Mouse (Mus musculus) MEL (cell line): ENCODE measurements around the gene Edem1. TPM values are rescaled to one million over a fixed set of nuclear protein-coding genes. Genes with fewer than 3 reads are reported as not detected.
"Not testable (repeated sequence)": the region's sequence is repeated elsewhere in the genome, so short reads cannot be mapped to it uniquely, and the experiment has no call there.

Experiments
- DNase-seq: peaks from one replicate; pipeline ENCODE4 v3.0.0; 2011; ENCODE audit warnings: low read depth, low spot score
- H3K27ac ChIP-seq: 2 replicates; pipeline ENCODE4 v1.5.1; 2012; ENCODE audit warnings: low read depth, mild to moderate bottlenecking, control low read depth, low read length, moderate library complexity; ENCODE audit not compliant: control insufficient read depth
- H3K27me3 ChIP-seq, 2 experiments: fragments of 150-350 bp in 1 of 2; sonication (generic) in 1 of 2; 2 replicates each; pipeline ENCODE4 v1.6.1; 2012; ENCODE audit warnings: low read length in 2 of 2, mild to moderate bottlenecking in 2 of 2, improper control_type of control experiment in 1 of 2, moderate library complexity in 1 of 2; ENCODE audit not compliant: insufficient read depth in 2 of 2, control insufficient read depth in 1 of 2
- H3K36me3 ChIP-seq, 2 experiments: 2 replicates each; pipeline ENCODE4 v1.6.1; 2012 to 2014; ENCODE audit warnings: low read length in 2 of 2, improper control_type of control experiment in 1 of 2, inconsistent platforms in 1 of 2, mild to moderate bottlenecking in 1 of 2; ENCODE audit not compliant: insufficient read depth in 2 of 2, control insufficient read depth in 1 of 2
- H3K4me1 ChIP-seq, 2 experiments: fragments of 150-350 bp in 1 of 2; sonication (generic) in 1 of 2; 2 replicates each; pipeline ENCODE4 v1.6.1; 2012; ENCODE audit warnings: low read length in 2 of 2, improper control_type of control experiment in 1 of 2, mild to moderate bottlenecking in 1 of 2; ENCODE audit not compliant: insufficient read depth in 2 of 2, control insufficient read depth in 1 of 2
- H3K4me3 ChIP-seq, 2 experiments: fragments of 150-350 bp in 1 of 2; sonication (generic) in 1 of 2; 2 replicates each; pipeline ENCODE4 v1.5.1; 2012; ENCODE audit warnings: low read depth in 2 of 2, low read length in 2 of 2, mild to moderate bottlenecking in 2 of 2, moderate library complexity in 2 of 2, control low read depth in 1 of 2, improper control_type of control experiment in 1 of 2; ENCODE audit not compliant: control insufficient read depth in 1 of 2, insufficient read depth in 1 of 2
- H3K79me2 ChIP-seq: 2 replicates; pipeline ENCODE4 v1.6.1; 2012; ENCODE audit warnings: mild to moderate bottlenecking, low read length, moderate library complexity; ENCODE audit not compliant: control insufficient read depth, poor library complexity, insufficient read depth
- H3K9ac ChIP-seq: 2 replicates; pipeline ENCODE4 v1.6.1; 2012; ENCODE audit warnings: low read depth, mild to moderate bottlenecking, control low read depth, low read length, moderate library complexity; ENCODE audit not compliant: control insufficient read depth, poor library complexity, severe bottlenecking
- H3K9me3 ChIP-seq: fragments of 150-350 bp; sonication (generic); replicated peaks from 2 replicates; pipeline ENCODE4 v1.6.1; 2012; ENCODE audit warnings: mild to moderate bottlenecking, low read length, improper control_type of control experiment, moderate library complexity; ENCODE audit not compliant: insufficient read depth
- BHLHE40 ChIP-seq: IDR thresholded peaks from 2 replicates; pipeline ENCODE4 v1.6.1; 2012; ENCODE audit warnings: low read depth, mild to moderate bottlenecking, inconsistent platforms, low read length, improper control_type of control experiment, borderline replicate concordance
- CTCF ChIP-seq, 3 experiments: IDR thresholded peaks in 2 of 3; conservative IDR thresholded peaks in 1 of 3; 2 replicates each; pipeline ENCODE4 v1.5.1; 2011 to 2012; ENCODE audit warnings: low read length in 3 of 3, low read depth in 2 of 3, mild to moderate bottlenecking in 2 of 3, improper control_type of control experiment in 1 of 3, inconsistent platforms in 1 of 3, mixed read lengths in 1 of 3, moderate library complexity in 1 of 3; ENCODE audit not compliant: control insufficient read depth in 1 of 3, insufficient read depth in 1 of 3, poor library complexity in 1 of 3, severe bottlenecking in 1 of 3
- E2F4 ChIP-seq: IDR thresholded peaks from 2 replicates; pipeline ENCODE4 v1.6.1; 2011; ENCODE audit warnings: low read depth, low read length, improper control_type of control experiment, borderline replicate concordance
- ELF1 ChIP-seq: IDR thresholded peaks from 2 replicates; pipeline ENCODE4 v1.6.1; 2014; ENCODE audit warnings: low read depth, mild to moderate bottlenecking, inconsistent platforms, low read length, improper control_type of control experiment, moderate library complexity
- ETS1 ChIP-seq: IDR thresholded peaks from 2 replicates; pipeline ENCODE4 v1.6.1; 2012; ENCODE audit warnings: low read depth, mild to moderate bottlenecking, inconsistent platforms, low read length, improper control_type of control experiment, moderate library complexity
- GABPA ChIP-seq: IDR thresholded peaks from 2 replicates; pipeline ENCODE4 v1.6.1; 2012; ENCODE audit warnings: low read depth, mild to moderate bottlenecking, inconsistent platforms, low read length, improper control_type of control experiment, moderate library complexity
- GATA1 ChIP-seq: IDR thresholded peaks from 2 replicates; pipeline ENCODE4 v1.6.1; 2011; ENCODE audit warnings: low read depth, low read length, improper control_type of control experiment
- MAX ChIP-seq: IDR thresholded peaks from 2 replicates; pipeline ENCODE4 v1.6.1; 2011; ENCODE audit warnings: low read length, improper control_type of control experiment
- MEF2A ChIP-seq: IDR thresholded peaks from 2 replicates; pipeline ENCODE4 v1.6.1; 2014; ENCODE audit warnings: low read depth, mild to moderate bottlenecking, inconsistent platforms, low read length, improper control_type of control experiment; ENCODE audit not compliant: poor library complexity, insufficient replicate concordance, severe bottlenecking; ENCODE audit errors: extremely low read depth
- MXI1 ChIP-seq: IDR thresholded peaks from 2 replicates; pipeline ENCODE4 v1.6.1; 2011; ENCODE audit warnings: mild to moderate bottlenecking, low read depth, low read length, improper control_type of control experiment
- MYC ChIP-seq: IDR thresholded peaks from 2 replicates; pipeline ENCODE4 v1.6.1; 2011; ENCODE audit warnings: low read depth, mild to moderate bottlenecking, low read length, improper control_type of control experiment, moderate library complexity
- NRF1 ChIP-seq: IDR thresholded peaks from 2 replicates; pipeline ENCODE4 v1.6.1; 2014; ENCODE audit warnings: low read depth, mild to moderate bottlenecking, inconsistent platforms, low read length, improper control_type of control experiment, moderate library complexity; ENCODE audit not compliant: poor library complexity, insufficient read depth, severe bottlenecking
- POLR2A ChIP-seq, 2 experiments: IDR thresholded peaks; 2 replicates each; pipeline ENCODE4 v1.6.1; 2011 to 2012; ENCODE audit warnings: low read length in 2 of 2, mild to moderate bottlenecking in 2 of 2, control low read depth in 1 of 2, improper control_type of control experiment in 1 of 2, low read depth in 1 of 2, moderate library complexity in 1 of 2; ENCODE audit not compliant: control insufficient read depth in 1 of 2, insufficient read depth in 1 of 2, poor library complexity in 1 of 2
- RAD21 ChIP-seq: IDR thresholded peaks from 2 replicates; pipeline ENCODE4 v1.6.1; 2011; ENCODE audit warnings: mild to moderate bottlenecking, low read depth, low read length, improper control_type of control experiment
- RCOR1 ChIP-seq: IDR thresholded peaks from 2 replicates; pipeline ENCODE4 v1.6.1; 2012; ENCODE audit warnings: low read depth, mild to moderate bottlenecking, inconsistent platforms, low read length, improper control_type of control experiment
- SIN3A ChIP-seq: IDR thresholded peaks from 2 replicates; pipeline ENCODE4 v1.6.1; 2012; ENCODE audit warnings: low read length, improper control_type of control experiment, inconsistent platforms
- TAL1 ChIP-seq: IDR thresholded peaks from 2 replicates; pipeline ENCODE4 v1.6.1; 2012; ENCODE audit warnings: mild to moderate bottlenecking, inconsistent platforms, low read length, moderate library complexity, mixed read lengths
- TBP ChIP-seq: IDR thresholded peaks from 2 replicates; pipeline ENCODE4 v1.8.0; 2011; ENCODE audit warnings: low read depth, low read length, improper control_type of control experiment
- TCF12 ChIP-seq: IDR thresholded peaks from 2 replicates; pipeline ENCODE4 v1.6.1; 2014; ENCODE audit warnings: low read depth, mild to moderate bottlenecking, inconsistent platforms, low read length, improper control_type of control experiment, moderate library complexity
- UBTF ChIP-seq: IDR thresholded peaks from 2 replicates; pipeline ENCODE4 v1.6.1; 2012; ENCODE audit warnings: low read depth, mild to moderate bottlenecking, inconsistent platforms, low read length, improper control_type of control experiment, moderate library complexity, borderline replicate concordance; ENCODE audit not compliant: insufficient read depth
- USF1 ChIP-seq: IDR thresholded peaks from 2 replicates; pipeline ENCODE4 v1.6.1; 2014; ENCODE audit warnings: low read depth, mild to moderate bottlenecking, inconsistent platforms, low read length, improper control_type of control experiment, moderate library complexity
- USF2 ChIP-seq, 2 experiments: IDR thresholded peaks; 2 replicates each; pipeline ENCODE4 v1.6.1; 2011 to 2012; ENCODE audit warnings: improper control_type of control experiment in 2 of 2, low read length in 2 of 2, borderline replicate concordance in 1 of 2, inconsistent platforms in 1 of 2, low read depth in 1 of 2, mild to moderate bottlenecking in 1 of 2; ENCODE audit not compliant: insufficient read depth in 1 of 2
- ZNF384 ChIP-seq: IDR thresholded peaks from 2 replicates; pipeline ENCODE4 v1.6.1; 2012; ENCODE audit warnings: low read depth, mild to moderate bottlenecking, inconsistent platforms, low read length, improper control_type of control experiment
- polyA plus RNA-seq, 2 experiments: library from polyadenylated mRNA; stranded (reverse) in 1 of 2; unstranded in 1 of 2; fragments of >175 nt in 1 of 2; fragments of >200 nt in 1 of 2; gene quantifications; 2 replicates each; pipeline versions ENCODE4 v1.2.1 to v1.2.4; 2012; ENCODE audit warnings: low replicate concordance in 2 of 2, low read depth in 1 of 2; ENCODE audit not compliant: insufficient read length in 2 of 2, insufficient read depth in 1 of 2, missing spikeins in 1 of 2
- total RNA-seq: library from RNA; depleted of rRNA; stranded (reverse); fragments of 300-350 nt; gene quantifications from 2 replicates; pipeline ENCODE4 v1.2.3, GENCODE M21; 2012

The Edem1 gene
- total and polyA plus RNA-seq, 3 experiments, result 10.8 to 17.9 TPM; not detected in 1

DNA sequence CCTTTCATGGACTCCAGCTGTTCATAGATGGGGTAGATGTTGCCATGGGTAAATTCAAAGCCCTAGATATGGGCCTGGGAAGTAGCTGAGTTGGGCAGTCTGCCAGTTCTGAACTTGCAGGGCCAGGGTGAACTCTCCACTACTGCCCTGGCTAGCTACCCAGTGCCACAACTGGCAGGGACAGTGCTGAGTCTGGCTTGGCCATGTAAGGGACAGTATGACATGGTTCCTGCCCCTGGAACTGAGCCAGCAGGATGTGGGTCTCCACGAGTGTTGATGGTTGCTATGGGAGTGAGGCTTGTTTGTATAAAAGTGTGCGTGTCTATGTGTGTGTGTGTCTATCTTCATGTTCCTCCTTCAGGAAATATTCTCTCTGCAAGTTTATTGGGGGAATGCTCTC is 34.1 kb downstream of the Edem1 start:
- Histone ChIP-seq H3K4me1 (no peaks in the 10 kb centered on the region), H3K27ac (no peak overlapping the region), H3K27me3 (no peaks in the 10 kb centered on the region), H3K4me3 (no peak overlapping the region), H3K9me3 (no peaks in the 10 kb centered on the region), H3K79me2 (no peaks in the 10 kb centered on the region), H3K36me3 (no peaks in the 10 kb centered on the region), H3K9ac (no peak overlapping the region)
- no peak for TF ChIP-seq GATA1
- TF ChIP-seq SIN3A, result no peak
- no peak for TF ChIP-seq ZNF384
- TF ChIP-seq MXI1, result no peak
- TF ChIP-seq UBTF, result no peak
- TF ChIP-seq MAX, result no peak
- no peak for TF ChIP-seq RAD21
- TF ChIP-seq TCF12, result no peak
- TF ChIP-seq USF1, result no peak
- TF ChIP-seq ETS1, result no peak
- TF ChIP-seq E2F4, result no peak
- no peak for TF ChIP-seq MYC
- no peak for TF ChIP-seq POLR2A (IDR thresholded peaks at IDR 0.05; ENCODE audit: control insufficient read depth in 1 of 2, insufficient read depth in 1 of 2, low read depth in 1 of 2, low read length in 2 of 2, poor library complexity in 1 of 2)
- TF ChIP-seq USF2 (IDR thresholded peaks at IDR 0.05; ENCODE audit: borderline replicate concordance in 1 of 2, insufficient read depth in 1 of 2, low read depth in 1 of 2, low read length in 2 of 2), result no peak
- no peak for TF ChIP-seq TAL1
- TF ChIP-seq NRF1, result no peak
- DNase-seq, result peak; percentile 29

DNA sequence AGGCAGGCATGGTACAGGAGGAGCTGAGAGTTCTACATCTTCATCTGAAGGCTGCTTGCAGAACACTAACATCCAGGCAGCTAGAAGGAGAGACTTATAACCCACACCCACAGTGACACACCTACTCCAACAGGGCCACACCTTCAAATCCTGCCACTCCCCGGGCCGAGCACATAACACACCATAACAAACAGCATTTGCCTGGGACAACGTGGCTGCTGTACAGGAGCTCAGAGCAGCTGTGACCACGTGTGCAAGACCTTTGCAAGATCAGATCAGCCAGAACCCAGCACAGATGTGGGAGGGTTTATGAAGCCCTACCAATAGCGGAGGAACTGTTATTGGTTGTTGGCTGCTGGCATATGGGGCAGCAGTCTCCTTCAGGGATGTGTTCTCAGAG is 37.9 kb downstream of the Edem1 start:
- Histone ChIP-seq H3K36me3 (no peaks in the 10 kb centered on the region), H3K27me3 (no peaks in the 10 kb centered on the region; a peak in 1 of 4 replicates), H3K9ac (no peak overlapping the region), H3K9me3 (no peaks in the 10 kb centered on the region), H3K79me2 (no peaks in the 10 kb centered on the region), H3K27ac (no peak overlapping the region), H3K4me3 (no peak overlapping the region), H3K4me1 (no peaks in the 10 kb centered on the region)
- TF ChIP-seq GABPA (no peak), RAD21 (no peak), TCF12 (no peak), MEF2A (no peak), E2F4 (no peak), ELF1 (no peak), TBP (no peak), RCOR1 (no peak), BHLHE40 (no peak), CTCF (IDR thresholded peaks at IDR 0.05 in 2 of 3, conservative IDR thresholded peaks at IDR 0.05 in 1 of 3; ENCODE audit: control insufficient read depth in 1 of 3, insufficient read depth in 1 of 3, low read depth in 2 of 3, low read length in 3 of 3, poor library complexity in 1 of 3, severe bottlenecking in 1 of 3) (no peak), UBTF (no peak)
- no peak for DNase-seq

GRCm38 (mm10) chr6:108869031-108869430 is 40.6 kb downstream of the Edem1 start:
- H3K4me1 ChIP-seq, H3K36me3 ChIP-seq, H3K4me3 ChIP-seq, H3K27ac ChIP-seq, H3K9me3 ChIP-seq, DNase-seq, H3K27me3 ChIP-seq, H3K9ac ChIP-seq, H3K79me2 ChIP-seq: not testable (repeated sequence)
